Mouse (Mus musculus) ES-Bruce4 (cell line): ENCODE data around the gene Cep128. TPM values are rescaled to one million over a fixed set of nuclear protein-coding genes. Genes with fewer than 3 reads are reported as not detected.

Experiments used
- H3K27ac ChIP-seq: 2 replicates; pipeline ENCODE4 v1.5.1; 2012; ENCODE audit warnings: low read length, inconsistent platforms; ENCODE audit not compliant: insufficient read depth
- H3K27me3 ChIP-seq: 2 replicates; pipeline ENCODE4 v1.6.1; 2012; ENCODE audit warnings: mild to moderate bottlenecking, low read length, inconsistent platforms; ENCODE audit not compliant: control insufficient read depth, poor library complexity, insufficient read depth, severe bottlenecking
- H3K36me3 ChIP-seq: 2 replicates; pipeline ENCODE4 v1.6.1; 2012; ENCODE audit warnings: inconsistent platforms, mild to moderate bottlenecking, low read length, moderate library complexity; ENCODE audit not compliant: control insufficient read depth, poor library complexity, insufficient read depth, severe bottlenecking
- H3K4me1 ChIP-seq: one replicate; pipeline ENCODE4 v1.8.1; 2011; ENCODE audit warnings: low read length; ENCODE audit not compliant: control insufficient read depth, insufficient read depth
- H3K4me3 ChIP-seq: 2 replicates; pipeline ENCODE4 v1.5.1; 2011; ENCODE audit warnings: low read depth, mild to moderate bottlenecking, low read length
- H3K9ac ChIP-seq: 2 replicates; pipeline ENCODE4 v1.6.1; 2012; ENCODE audit warnings: low read depth, mild to moderate bottlenecking, inconsistent platforms; ENCODE audit not compliant: poor library complexity, severe bottlenecking
- H3K9me3 ChIP-seq: replicated peaks from 2 replicates; pipeline ENCODE4 v1.6.1; 2012; ENCODE audit warnings: mild to moderate bottlenecking, low read length, inconsistent platforms; ENCODE audit not compliant: control insufficient read depth, poor library complexity, insufficient read depth, severe bottlenecking
- CTCF ChIP-seq: IDR thresholded peaks from one replicate; pipeline ENCODE4 v1.8.1; 2011; ENCODE audit warnings: low read depth, low read length
- EP300 ChIP-seq: IDR thresholded peaks from 2 replicates; pipeline ENCODE4 v1.6.1; 2011; ENCODE audit warnings: low read depth, low read length; ENCODE audit not compliant: insufficient read depth
- POLR2A ChIP-seq: IDR thresholded peaks from one replicate; pipeline ENCODE4 v1.8.1; 2011; ENCODE audit warnings: low read length; ENCODE audit not compliant: insufficient read depth
- polyA plus RNA-seq: library from polyadenylated mRNA; stranded (reverse); fragments of >200 nt; gene quantifications from 2 replicates; pipeline ENCODE4 v1.2.4, GENCODE M21; 2011; ENCODE audit warnings: low read depth; ENCODE audit not compliant: missing spikeins, insufficient read depth, insufficient read length

The Cep128 gene
- polyA plus RNA-seq, 1 experiment, result 18.3 TPM

DNA sequence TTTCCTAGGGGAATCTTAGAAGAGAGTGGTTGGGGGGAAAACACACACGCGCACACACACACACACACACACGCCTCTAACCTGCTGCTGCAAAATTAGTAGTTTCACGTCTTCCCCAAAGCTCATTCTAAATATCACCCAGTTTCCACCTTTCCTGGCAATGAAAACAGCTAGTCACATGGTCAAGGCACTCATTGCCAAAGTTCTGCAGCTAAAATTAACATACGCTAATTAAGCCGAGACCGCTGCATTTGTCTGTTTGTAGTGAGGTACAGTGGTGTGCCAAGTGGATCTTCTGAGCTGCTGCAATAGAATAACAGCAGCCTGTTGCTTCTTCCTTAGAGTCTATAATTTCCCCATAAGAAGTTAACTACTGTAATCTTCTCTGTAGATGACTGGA is 32.6 kb upstream of the Cep128 start:
- Histone ChIP-seq H3K9me3 (no peaks in the 10 kb centered on the region), H3K9ac (no peak overlapping the region), H3K4me1 (no peaks in the 10 kb centered on the region), H3K27me3 (no peaks in the 10 kb centered on the region; the same call in 1 of the 2 replicates), H3K27ac (no peak overlapping the region), H3K36me3 (no peaks in the 10 kb centered on the region), H3K4me3 (no peak overlapping the region)
- TF ChIP-seq EP300 (no peak), POLR2A (no peak)

- no peaks in the 10 kb centered on the region for H3K4me1 ChIP-seq
- H3K36me3 ChIP-seq, result no peaks in the 10 kb centered on the region
- H3K9me3 ChIP-seq, result no peaks in the 10 kb centered on the region
- no peak overlapping the region for H3K27ac ChIP-seq
- TF ChIP-seq EP300 (no peak), CTCF (peak; percentile 11)
- no peaks in the 10 kb centered on the region; the same call in 1 of the 2 replicates for H3K27me3 ChIP-seq
- H3K9ac ChIP-seq, result no peak overlapping the region
- H3K4me3 ChIP-seq, result no peak overlapping the region
Measured at GRCm38 (mm10) chr12:91415112-91415511, 30.9 kb upstream of the Cep128 start.

DNA sequence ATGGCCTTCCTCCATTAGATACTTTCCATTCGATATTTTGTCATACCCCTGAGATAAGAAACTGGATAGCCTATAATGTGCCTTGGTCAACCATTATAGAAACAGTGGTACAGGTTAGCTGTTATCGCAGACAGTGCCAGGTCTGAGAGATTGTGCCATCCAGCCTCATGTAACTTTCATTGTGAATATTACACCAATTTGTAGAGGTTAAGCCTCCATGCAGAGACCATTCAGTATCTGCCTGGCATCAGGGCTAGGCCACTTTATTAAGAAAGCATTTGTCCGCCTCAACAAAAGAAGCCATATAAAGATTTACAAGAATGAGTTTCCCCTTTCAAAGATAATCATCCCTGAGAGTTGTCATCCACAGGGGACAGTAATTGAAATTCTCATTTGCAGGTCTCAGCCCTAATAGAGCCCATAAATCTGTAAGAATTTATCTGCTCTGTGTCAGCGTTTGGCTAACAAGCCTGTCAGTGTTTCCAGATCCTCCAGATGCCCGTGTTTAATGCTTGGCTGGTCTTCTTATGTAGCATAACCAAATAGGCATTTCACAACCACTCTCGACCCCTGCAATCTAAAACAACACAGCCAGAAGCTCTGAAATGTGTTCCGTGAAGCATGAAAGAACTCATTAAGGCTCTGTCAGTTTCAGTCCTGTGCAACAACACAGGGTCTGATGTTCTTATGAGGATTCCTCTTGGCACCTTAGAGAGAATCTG is 28.4 kb upstream of the Cep128 start:
- H3K4me1 ChIP-seq, result no peaks in the 10 kb centered on the region
- no peak overlapping the region for H3K27ac ChIP-seq
- no peak overlapping the region for H3K4me3 ChIP-seq
- no peaks in the 10 kb centered on the region for H3K9me3 ChIP-seq
- no peaks in the 10 kb centered on the region for H3K36me3 ChIP-seq
- H3K9ac ChIP-seq, result no peak overlapping the region
- no peak for TF ChIP-seq POLR2A
- TF ChIP-seq CTCF, result no peak
- TF ChIP-seq EP300, result no peak
- H3K27me3 ChIP-seq, result no peaks in the 10 kb centered on the region

GRCm38 (mm10) chr12:91410306-91410705 is 26.1 kb upstream of the Cep128 start:
- H3K4me1 ChIP-seq, result no peaks in the 10 kb centered on the region
- H3K4me3 ChIP-seq, result no peak overlapping the region
- H3K36me3 ChIP-seq, result no peaks in the 10 kb centered on the region
- no peak for TF ChIP-seq EP300
- no peak for TF ChIP-seq POLR2A
- TF ChIP-seq CTCF, result no peak
- H3K9ac ChIP-seq, result no peak overlapping the region
- no peaks in the 10 kb centered on the region for H3K9me3 ChIP-seq
- H3K27me3 ChIP-seq, result no peaks in the 10 kb centered on the region
- H3K27ac ChIP-seq, result no peak overlapping the region

DNA sequence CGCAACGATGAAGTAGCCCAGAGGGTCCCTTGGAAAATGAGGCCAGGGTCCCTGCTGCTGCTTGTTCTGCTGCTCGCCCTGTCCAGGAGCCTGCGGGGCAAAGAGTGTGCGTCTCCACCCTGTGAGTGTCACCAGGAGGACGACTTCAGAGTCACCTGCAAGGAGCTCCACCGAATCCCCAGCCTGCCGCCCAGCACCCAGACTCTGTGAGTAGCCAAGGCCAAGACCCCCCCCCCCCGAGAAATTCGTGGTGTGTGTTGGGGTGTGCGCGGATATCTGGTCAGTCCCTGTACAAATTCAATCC is 16.8 kb upstream of the Cep128 start:
- no peaks in the 10 kb centered on the region for H3K9me3 ChIP-seq
- H3K27me3 ChIP-seq, result no peaks in the 10 kb centered on the region; the same call in 1 of the 2 replicates
- H3K27ac ChIP-seq, result no peak overlapping the region

DNA sequence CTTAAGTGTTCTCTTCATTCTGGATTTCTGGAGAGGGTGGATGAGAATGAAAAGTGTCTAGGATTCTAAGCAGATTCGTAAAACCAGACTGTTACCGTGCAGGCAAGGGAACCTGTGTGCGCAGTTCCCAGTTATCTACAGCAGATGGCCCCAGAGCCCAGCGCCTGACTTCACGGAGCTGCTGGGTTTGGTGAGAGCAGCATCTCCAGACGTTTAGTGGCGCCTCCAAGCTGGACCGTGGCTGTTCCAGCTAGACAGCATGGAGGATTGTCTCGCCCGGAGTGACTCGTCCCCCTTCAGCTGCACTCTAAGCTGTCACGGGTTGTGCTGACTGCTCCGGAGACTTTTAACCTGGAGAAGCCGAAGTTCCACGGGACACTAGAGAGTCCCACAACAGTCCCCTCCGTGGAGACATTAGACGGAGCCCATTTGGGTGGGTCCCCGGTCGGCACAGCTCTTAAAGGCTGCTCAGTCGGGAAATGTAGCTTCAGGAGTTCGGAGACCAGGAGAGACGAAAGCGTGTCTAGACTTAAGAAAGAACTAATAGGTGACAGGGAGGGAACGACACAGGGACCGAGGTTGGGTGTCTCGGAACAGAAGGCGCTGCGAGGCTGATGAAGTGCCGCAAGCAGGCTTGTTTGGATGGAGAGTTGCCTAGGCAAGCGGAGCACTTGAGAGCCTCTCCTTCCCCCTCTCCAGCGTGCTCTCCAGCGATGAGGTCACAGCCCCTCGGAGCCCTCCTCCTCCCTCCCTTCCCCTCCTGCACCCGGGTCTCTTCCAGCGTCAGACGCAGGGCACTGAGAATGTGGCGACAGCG is 16.2 kb upstream of the Cep128 start:
- no peak overlapping the region for H3K27ac ChIP-seq
- peak overlapping the region; percentile 52 for H3K4me3 ChIP-seq
- H3K4me1 ChIP-seq, result no peaks in the 10 kb centered on the region
- H3K9me3 ChIP-seq, result no peaks in the 10 kb centered on the region
- TF ChIP-seq EP300, result no peak
- peak; percentile 85 for TF ChIP-seq CTCF
- no peaks in the 10 kb centered on the region for H3K36me3 ChIP-seq
- peak overlapping the region; percentile 3 for H3K9ac ChIP-seq
- no peaks in the 10 kb centered on the region; the same call in 1 of the 2 replicates for H3K27me3 ChIP-seq

More for the DNA sequence above, 16.8 kb upstream of the Cep128 start:
- Histone ChIP-seq H3K36me3 (no peaks in the 10 kb centered on the region), H3K9ac (peak overlapping the region; percentile 3), H3K4me3 (peak overlapping the region; percentile 52), H3K4me1 (no peaks in the 10 kb centered on the region)
- TF ChIP-seq EP300, result no peak
- TF ChIP-seq CTCF, result no peak
- no peak for TF ChIP-seq POLR2A
